9 mouse cellular contexts compared by ENCODE assay signal in genomic region chr15:78772368-78772763, GRCm38 (mm10). TPM values are rescaled to one million over a fixed set of nuclear protein-coding genes. Genes with fewer than 3 reads are reported as not detected.
DNase-seq lines count a peak whose midpoint lies in the region; ATAC-seq and TF ChIP-seq lines count a peak whose summit lies in the region.
"Had no signal": no experiment of that assay in that cellular context is flagged by ENCODE, and none has a peak within 500 bp of the region (broad histone marks: within the 10 kb centered on the region; RNA-seq: fewer than 3 reads in every experiment).

No protein-coding gene starts in this region.

- H3K9me3 ChIP-seq in heart, embryonic 16.5 days (replicated peaks; ENCODE audit: control insufficient read depth, low read length), result peaks cover 7% of the 10 kb centered on the region; the same call in 1 of the 2 replicates
- H3K9me3 ChIP-seq in limb, embryonic 11.5 days (ENCODE audit: control insufficient read depth, low read length), result no peaks in the 10 kb centered on the region
- peaks cover 7% of the 10 kb centered on the region; the same call in 1 of the 2 replicates for H3K9me3 ChIP-seq in midbrain, embryonic 10.5 days (replicated peaks)

- no peaks in the 10 kb centered on the region for H3K27me3 ChIP-seq in heart, embryonic 16.5 days (ENCODE audit: control insufficient read depth, insufficient read depth, low read length)
- H3K27me3 ChIP-seq in limb, embryonic 11.5 days (ENCODE audit: control insufficient read depth, insufficient read depth, low read length), result no peaks in the 10 kb centered on the region
- no peaks in the 10 kb centered on the region; the same call in 1 of the 2 replicates for H3K27me3 ChIP-seq in midbrain, embryonic 10.5 days (ENCODE audit: low read depth, poor library complexity, severe bottlenecking)

- DNase-seq in left cerebral cortex, adult 2 months (ENCODE audit: extremely low spot score in 1 of 2, low spot score in 2 of 2), result no peak
- DNase-seq in left cerebral cortex, adult 11 months (ENCODE audit: low spot score), result no peak
- no peak for DNase-seq in limb, embryonic 11.5 days (ENCODE audit: low spot score)
- peak; percentile 30 for DNase-seq in midbrain, embryonic 10.5 days (ENCODE audit: low spot score)
- peak; percentile 62 to 75 for DNase-seq in thymus, adult 18-20 months
- DNase-seq in urinary bladder, postnatal 10 days (ENCODE audit: low spot score), result no peak
- no peak for DNase-seq in urinary bladder, postnatal 36 days (ENCODE audit: low spot score in 2 of 2)

- H3K4me2 ChIP-seq in heart, embryonic 16.5 days (ENCODE audit: low read depth, low read length), result peak overlapping the region; percentile 56
- H3K4me2 ChIP-seq in limb, embryonic 11.5 days (ENCODE audit: low read depth, severe bottlenecking), result 0 out of 2 replicates have a peak overlapping the region, but pooled peaks have one; percentile 4

- peak overlapping the region; percentile 36 for H3K4me3 ChIP-seq in left cerebral cortex, adult 2 months
- peak overlapping the region; percentile 35 for H3K4me3 ChIP-seq in heart, embryonic 16.5 days (ENCODE audit: low read length)
- no peak overlapping the region for H3K4me3 ChIP-seq in limb, embryonic 11.5 days (ENCODE audit: low read depth, low read length)
- peak overlapping the region; percentile 65 for H3K4me3 ChIP-seq in midbrain, embryonic 10.5 days
- H3K4me3 ChIP-seq: myocyte had no signal

- intact Hi-C loops in left cerebral cortex, adult 2 months (cut with DNase I), result no loop called here

- ATAC-seq in heart, embryonic 16.5 days (replicated peaks; ENCODE audit: extremely low read depth, insufficient read depth, low FRiP score), result peak; percentile 63
- no peak for ATAC-seq in limb, embryonic 11.5 days (ENCODE audit: insufficient number of reproducible peaks, low FRiP score, low TSS enrichment, low read depth)

- H3K27ac ChIP-seq in left cerebral cortex, adult 2 months, result peak overlapping the region; percentile 64
- H3K27ac ChIP-seq in heart, embryonic 16.5 days (ENCODE audit: low read length), result peak overlapping the region; percentile 68
- H3K27ac ChIP-seq in limb, embryonic 11.5 days (replicated peaks; ENCODE audit: low read depth, low read length), result 0 out of 2 replicates have a peak overlapping the region, but pooled peaks have one; percentile 33
- H3K27ac ChIP-seq in midbrain, embryonic 10.5 days (replicated peaks), result peak overlapping the region; percentile 94

- H3K9ac ChIP-seq in heart, embryonic 16.5 days (ENCODE audit: low read length), result peak overlapping the region; percentile 38
- no peak overlapping the region for H3K9ac ChIP-seq in limb, embryonic 11.5 days (ENCODE audit: low read length)

- no peaks in the 10 kb centered on the region; the same call in 1 of the 2 replicates for H3K4me1 ChIP-seq in heart, embryonic 16.5 days (ENCODE audit: control insufficient read depth, insufficient read depth, low read length)
- H3K4me1 ChIP-seq in limb, embryonic 11.5 days (ENCODE audit: control insufficient read depth, insufficient read depth, low read length), result peaks cover 7% of the 10 kb centered on the region
- peaks cover 71% of the 10 kb centered on the region for H3K4me1 ChIP-seq in midbrain, embryonic 10.5 days

- 41% methylated on average over 4 of the region's 4 CpGs for WGBS in heart, embryonic 16.5 days
- WGBS in limb, embryonic 11.5 days, result 46% methylated on average over 4 of the region's 4 CpGs
- 59% methylated on average over 4 of the region's 4 CpGs for WGBS in midbrain, embryonic 10.5 days

- H3K36me3 ChIP-seq in heart, embryonic 16.5 days (ENCODE audit: control insufficient read depth, insufficient read depth), result peaks cover 19% of the 10 kb centered on the region
- H3K36me3 ChIP-seq in limb, embryonic 11.5 days (ENCODE audit: control insufficient read depth, insufficient read depth, low read length), result no peaks in the 10 kb centered on the region
- peaks cover 33% of the 10 kb centered on the region for H3K36me3 ChIP-seq in midbrain, embryonic 10.5 days

- TF ChIP-seq CTCF in left cerebral cortex, adult 2 months (IDR thresholded peaks at IDR 0.05), result no peak

RNA-seq across cellular contexts. Expression of gene Mfng, which starts 0.9 kb away (rescaled TPM):
- 1 to 10 TPM; 5.0 to 6.2 TPM for total RNA-seq in left cerebral cortex, adult 2 months (2021)
- polyA plus RNA-seq in heart, embryonic 16.5 days (2015; fragmentation: Nextera tagmentation; extraction: Ambion mirVana), result 19.6 and 19.8 TPM in 2 replicates
- polyA plus RNA-seq in limb, embryonic 11.5 days (2014; fragmentation: Nextera tagmentation; extraction: Ambion mirVana), result 5.3 and 7.5 TPM in 2 replicates
- polyA plus RNA-seq in midbrain, embryonic 10.5 days (2016; fragmentation: Nextera tagmentation; extraction: Ambion mirVana), result 81.5 and 121 TPM in 2 replicates

RNA-seq across cellular contexts. Expression of gene Card10, which starts 30.5 kb away (rescaled TPM):
- total RNA-seq in left cerebral cortex, adult 2 months (2021), result 1 to 10 TPM; 4.8 TPM
- polyA plus RNA-seq in heart, embryonic 16.5 days (2015; fragmentation: Nextera tagmentation; extraction: Ambion mirVana), result 6.3 and 7.4 TPM in 2 replicates
- polyA plus RNA-seq in limb, embryonic 11.5 days (2014; fragmentation: Nextera tagmentation; extraction: Ambion mirVana), result 3.4 and 3.5 TPM in 2 replicates
- 2.6 TPM in 2 replicates for polyA plus RNA-seq in midbrain, embryonic 10.5 days (2016; fragmentation: Nextera tagmentation; extraction: Ambion mirVana)

RNA-seq across cellular contexts. Expression of gene Elfn2, which starts 53.8 kb away (rescaled TPM):
- 100 to 1,000 TPM; 144 to 177 TPM for total RNA-seq in left cerebral cortex, adult 2 months (2021)
- 0.16 and 0.55 TPM in 2 replicates for polyA plus RNA-seq in heart, embryonic 16.5 days (2015; fragmentation: Nextera tagmentation; extraction: Ambion mirVana)
- not detected in 2 replicates for polyA plus RNA-seq in limb, embryonic 11.5 days (2014; fragmentation: Nextera tagmentation; extraction: Ambion mirVana)
- 0.23 and 0.26 TPM in 2 replicates for polyA plus RNA-seq in midbrain, embryonic 10.5 days (2016; fragmentation: Nextera tagmentation; extraction: Ambion mirVana)

Comparison
In these comparisons a context has a peak if more than half of its experiments do, and no peak if none do; other contexts are left out.
1. DNase-seq: peak in midbrain, embryonic 10.5 days (single experiment) and thymus, adult 18-20 months (2 of 2); none in left cerebral cortex, adult 2 months (0 of 2), left cerebral cortex, adult 11 months (single experiment), limb, embryonic 11.5 days (single experiment), urinary bladder, postnatal 10 days (single experiment) and urinary bladder, postnatal 36 days (0 of 2).
2. H3K27ac ChIP-seq: peak in every context shown above with its lines; median percentile 94 in midbrain, embryonic 10.5 days; 68 in heart, embryonic 16.5 days; 64 in left cerebral cortex, adult 2 months; 33 in limb, embryonic 11.5 days.